Mouse (Mus musculus): ENCODE data around the gene Phf12.

DNA sequence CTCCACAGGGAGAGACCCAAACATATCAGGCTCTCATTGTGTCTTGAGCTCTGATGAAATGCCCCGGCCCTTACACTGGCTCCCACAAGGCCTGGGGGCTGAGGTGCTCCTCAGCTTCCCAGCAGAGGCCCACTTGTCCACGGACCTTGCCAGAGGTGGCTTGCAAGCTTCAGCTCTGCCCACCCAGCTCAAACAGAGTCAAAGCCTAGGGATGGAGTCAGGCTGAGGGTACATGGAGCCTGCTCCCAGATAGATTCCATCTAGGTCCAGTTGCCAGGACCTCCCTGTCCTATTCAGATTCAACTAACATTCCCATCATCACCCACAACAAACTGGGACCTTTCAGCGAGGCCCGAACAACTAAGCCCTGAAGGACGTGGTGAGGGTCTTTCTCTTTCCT lies 89.4 kb downstream of the Phf12 start:
- no peak for TF ChIP-seq MAFK (IDR thresholded peaks at IDR 0.05; ENCODE audit: insufficient read depth, low read depth, low read length)
- TF ChIP-seq CHD2 (IDR thresholded peaks at IDR 0.05; ENCODE audit: low read depth, low read length) = no peak
